Mouse (Mus musculus) ES-E14 (cell line): ENCODE measurements around the gene Cdt1. TPM values are rescaled to one million over a fixed set of nuclear protein-coding genes. Genes with fewer than 3 reads are reported as not detected.

Experiments
- DNase-seq: peaks from one replicate; pipeline ENCODE4 v3.0.0-alpha.2; 2013; ENCODE audit warnings: low read depth, low spot score
- H3K27ac ChIP-seq: 2 replicates; pipeline ENCODE4 v1.5.1; 2012; ENCODE audit warnings: low read depth, mild to moderate bottlenecking, low read length, moderate library complexity, mixed read lengths; ENCODE audit not compliant: poor library complexity, insufficient read depth, severe bottlenecking
- H3K36me3 ChIP-seq: 2 replicates; pipeline ENCODE4 v1.6.1; 2012; ENCODE audit warnings: mild to moderate bottlenecking, low read length, moderate library complexity, mixed read lengths; ENCODE audit not compliant: control insufficient read depth, poor library complexity, insufficient read depth, severe bottlenecking
- H3K4me1 ChIP-seq, 2 experiments: fragments of 150-350 bp in 1 of 2; sonication (generic) in 1 of 2; 2 replicates each; pipeline ENCODE4 v1.6.1; 2012; ENCODE audit warnings: low read length in 2 of 2, mild to moderate bottlenecking in 1 of 2, mixed read lengths in 1 of 2; ENCODE audit not compliant: control insufficient read depth in 2 of 2, insufficient read depth in 2 of 2, poor library complexity in 1 of 2
- H3K4me3 ChIP-seq, 2 experiments: fragments of 150-350 bp in 1 of 2; sonication (generic) in 1 of 2; 2 replicates each; pipeline ENCODE4 v1.5.1; 2012; ENCODE audit warnings: low read length in 2 of 2, low read depth in 1 of 2, mild to moderate bottlenecking in 1 of 2, mixed read lengths in 1 of 2; ENCODE audit not compliant: insufficient read depth in 1 of 2, poor library complexity in 1 of 2, severe bottlenecking in 1 of 2
- H3K9ac ChIP-seq: 2 replicates; pipeline ENCODE4 v1.6.1; 2012; ENCODE audit warnings: low read depth, mild to moderate bottlenecking, low read length, mixed read lengths; ENCODE audit not compliant: poor library complexity, insufficient read depth, severe bottlenecking
- H3K9me3 ChIP-seq: fragments of 150-350 bp; sonication (generic); 2 replicates; pipeline ENCODE4 v1.6.1; 2012; ENCODE audit warnings: low read depth, mild to moderate bottlenecking, low read length; ENCODE audit not compliant: control insufficient read depth, insufficient read depth
- CHD2 ChIP-seq: IDR thresholded peaks from 2 replicates; pipeline ENCODE4 v1.6.1; 2014; ENCODE audit warnings: mild to moderate bottlenecking, low read depth, low read length, inconsistent platforms
- HCFC1 ChIP-seq: IDR thresholded peaks from 2 replicates; pipeline ENCODE4 v1.6.1; 2012; ENCODE audit warnings: low read length, inconsistent platforms, borderline replicate concordance; ENCODE audit not compliant: insufficient read depth
- MAFK ChIP-seq: IDR thresholded peaks from 2 replicates; pipeline ENCODE4 v1.6.1; 2014; ENCODE audit warnings: mild to moderate bottlenecking, low read depth, low read length, inconsistent platforms; ENCODE audit not compliant: insufficient read depth
- ZC3H11A ChIP-seq: IDR thresholded peaks from 2 replicates; pipeline ENCODE4 v1.6.1; 2012; ENCODE audit warnings: low read depth, mild to moderate bottlenecking, inconsistent platforms, low read length, borderline replicate concordance
- ZNF384 ChIP-seq: IDR thresholded peaks from 2 replicates; pipeline ENCODE4 v1.6.1; 2012; ENCODE audit warnings: low read depth, low read length, inconsistent platforms
- in situ Hi-C, 2 experiments: fragments of 600-800 bp; cut with MboI; formaldehyde crosslinking; loops; one replicate each; pipeline ENCODE4 v1.15.1; 2025; ENCODE audit warnings: low sequenced_read_pairs in 2 of 2, inconsistent platforms in 1 of 2; ENCODE audit not compliant: unreplicated experiment in 2 of 2
- total RNA-seq: library from RNA; depleted of rRNA; stranded (reverse); fragments of 300-350 nt; gene quantifications from 2 replicates; pipeline ENCODE4 v1.2.3, GENCODE M21; 2012

Gene Cdt1
- total RNA-seq, 1 experiment, result 139 TPM

GRCm38 (mm10) chr8:122537812-122538211 is 30.0 kb upstream of the Cdt1 start:
- TF ChIP-seq CHD2 (no peak), ZC3H11A (no peak), ZNF384 (no peak), MAFK (no peak), HCFC1 (no peak)
- Histone ChIP-seq H3K9me3 (no peaks in the 10 kb centered on the region), H3K36me3 (peaks cover 5% of the 10 kb centered on the region; the same call in 1 of the 2 replicates), H3K9ac (no peak overlapping the region), H3K4me3 (no peak overlapping the region), H3K4me1 (peaks cover 2 to 20% of the 10 kb centered on the region in 2 experiments; a peak in 1 of 4 replicates), H3K27ac (0 out of 2 replicates have a peak overlapping the region, but pooled peaks have one; percentile 13)
- in situ Hi-C loops, result no loop called here
- DNase-seq, result no peak

GRCm38 (mm10) chr8:122538310-122539076 is 29.3 kb upstream of the Cdt1 start:
- in situ Hi-C loops, result no loop called here
- Histone ChIP-seq H3K27ac (0 out of 2 replicates have a peak overlapping the region, but pooled peaks have one; percentile 13), H3K4me3 (no peak overlapping the region), H3K9ac (no peak overlapping the region), H3K36me3 (peaks cover 5% of the 10 kb centered on the region; the same call in 1 of the 2 replicates), H3K4me1 (peaks cover 2 to 20% of the 10 kb centered on the region in 2 experiments; a peak in 1 of 4 replicates), H3K9me3 (no peaks in the 10 kb centered on the region)
- TF ChIP-seq CHD2 (no peak), ZC3H11A (no peak), HCFC1 (no peak), MAFK (no peak), ZNF384 (no peak)
- DNase-seq, result no peak

GRCm38 (mm10) chr8:122544138-122544537 is 23.7 kb upstream of the Cdt1 start:
- H3K9me3 ChIP-seq, result no peaks in the 10 kb centered on the region
- TF ChIP-seq CHD2 (no peak), HCFC1 (no peak), ZNF384 (no peak), MAFK (no peak), ZC3H11A (no peak)
- peaks cover 6% of the 10 kb centered on the region; the same call in 1 of the 2 replicates for H3K36me3 ChIP-seq
- peaks cover 6 to 37% of the 10 kb centered on the region in 2 experiments; a peak in 3 of 4 replicates for H3K4me1 ChIP-seq
- H3K4me3 ChIP-seq, result no peak overlapping the region
- in situ Hi-C loops, result no loop called here
- H3K9ac ChIP-seq, result no peak overlapping the region
- H3K27ac ChIP-seq, result no peak overlapping the region
- no peak for DNase-seq

GRCm38 (mm10) chr8:122546066-122546755 is 21.6 kb upstream of the Cdt1 start:
- TF ChIP-seq ZNF384 (no peak), MAFK (no peak), ZC3H11A (no peak), HCFC1 (no peak), CHD2 (no peak)
- Histone ChIP-seq H3K27ac (no peak overlapping the region), H3K9me3 (no peaks in the 10 kb centered on the region), H3K9ac (no peak overlapping the region; the same call in 1 of the 2 replicates), H3K4me1 (peaks cover 8 to 36% of the 10 kb centered on the region in 2 experiments; a peak in 3 of 4 replicates), H3K4me3 (no peak overlapping the region), H3K36me3 (peaks cover 3% of the 10 kb centered on the region; the same call in 1 of the 2 replicates)
- DNase-seq, result no peak
- in situ Hi-C loops, result no loop called here
